Mouse (Mus musculus): ENCODE measurements around the gene 9830107B12Rik. TPM values are rescaled to one million over a fixed set of nuclear protein-coding genes. Genes with fewer than 3 reads are reported as not detected.
A peak's percentile ranks its signal among the peaks of the same experiment; 100 is the strongest.

9830107B12Rik gene
- polyA plus RNA-seq, 1 experiment from 2014 or later: not detected

DNA sequence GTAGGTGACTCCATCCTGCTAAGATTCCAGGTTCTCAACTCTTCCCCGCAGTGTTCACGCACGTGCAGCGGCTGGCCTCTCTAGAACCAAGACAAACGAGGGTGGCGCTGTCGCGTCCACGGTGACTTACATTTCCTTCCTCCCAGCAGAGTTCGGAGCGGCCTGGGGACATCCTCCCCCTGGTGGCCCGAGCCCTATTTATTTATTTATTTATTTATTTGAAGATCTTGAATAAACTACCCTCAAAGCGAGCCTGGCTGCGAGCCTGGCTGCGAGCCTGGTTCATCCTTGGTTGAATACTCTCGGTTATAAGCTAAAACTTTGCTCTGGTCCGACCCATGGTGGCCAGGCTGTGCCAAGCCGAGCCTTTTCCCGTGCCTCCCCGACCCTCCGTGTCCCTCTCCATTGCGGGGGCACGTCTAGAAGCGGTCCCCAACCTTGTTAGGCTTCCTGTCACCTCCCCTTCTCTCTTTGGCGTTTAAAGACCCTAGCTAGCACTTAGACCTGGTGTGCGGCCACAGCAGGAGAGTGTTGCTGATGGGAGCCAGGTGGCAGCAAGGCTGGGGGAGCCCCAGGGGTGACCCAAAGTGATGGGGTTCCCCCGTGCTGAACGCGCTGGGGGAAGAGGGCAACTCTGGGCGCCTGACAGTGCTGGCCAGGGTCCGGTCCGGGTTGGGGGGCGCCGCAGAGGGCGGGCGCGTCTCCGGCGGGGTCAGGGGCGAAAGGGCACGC is 48.9 kb downstream of the 9830107B12Rik start:
- peak overlapping the region; percentile 38 for H3K9ac ChIP-seq (ENCODE audit: low read length)
- peak; percentile 59; the same call in 1 of the 2 replicates for ATAC-seq (ENCODE audit: low FRiP score, low TSS enrichment)
- WGBS: 3% methylated on average over 39 of the region's 41 CpGs

DNA sequence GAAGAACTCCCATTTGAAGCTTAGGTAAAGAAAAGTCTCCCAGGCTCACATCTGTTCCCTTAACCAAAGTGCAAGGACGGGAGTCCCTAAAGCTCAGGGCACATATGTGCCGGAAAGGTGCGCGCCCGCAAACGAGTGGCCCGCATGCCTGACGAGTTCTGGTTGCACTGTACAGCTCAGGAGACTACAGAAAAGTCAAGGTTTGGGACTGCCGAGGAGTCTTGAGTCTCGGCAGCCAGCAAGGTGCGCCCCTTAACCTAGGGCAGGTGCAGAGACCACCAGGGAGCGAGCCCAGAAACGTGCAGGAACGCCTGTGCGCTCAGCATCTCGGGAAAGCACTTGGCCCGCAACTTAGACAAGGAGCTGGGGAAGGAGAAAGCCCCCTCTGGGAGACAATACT is 49.7 kb downstream of the 9830107B12Rik start:
- H3K4me1 ChIP-seq (replicated peaks; ENCODE audit: control insufficient read depth, insufficient read depth): peaks cover 6% of the 10 kb centered on the region
- H3K27ac ChIP-seq (replicated peaks): no peak overlapping the region
- DNase-seq (ENCODE audit: low spot score) (no peak), ATAC-seq (ENCODE audit: low FRiP score, low TSS enrichment) (no peak)
- 0 out of 2 replicates have a peak overlapping the region, but pooled peaks have one; percentile 30 for H3K4me3 ChIP-seq (ENCODE audit: low read depth, low read length)
- H3K27me3 ChIP-seq (ENCODE audit: control insufficient read depth, insufficient read depth, low read length): peaks cover 13% of the 10 kb centered on the region; the same call in 1 of the 2 replicates
- TF ChIP-seq EP300 (optimal IDR thresholded peaks at IDR 0.05) (no peak), CTCF (IDR thresholded peaks at IDR 0.05; ENCODE audit: low read depth) (no peak)
- no peak overlapping the region for H3K9ac ChIP-seq (ENCODE audit: low read length)
- H3K9me3 ChIP-seq (ENCODE audit: control insufficient read depth, low read length): 0 out of 2 replicates have a peak, but pooled peaks cover 4% of the 10 kb centered on the region
- WGBS: 22% methylated on average over 17 of the region's 17 CpGs
- H3K36me3 ChIP-seq (ENCODE audit: control insufficient read depth, insufficient read depth, low read length): no peaks in the 10 kb centered on the region
- H3K4me2 ChIP-seq (replicated peaks; ENCODE audit: low read depth): no peak overlapping the region

More for the DNA sequence above, 48.9 kb downstream of the 9830107B12Rik start:
- TF ChIP-seq CTCF (IDR thresholded peaks at IDR 0.05; ENCODE audit: low read depth) (peak; percentile 73), EP300 (optimal IDR thresholded peaks at IDR 0.05) (no peak)
- Histone ChIP-seq H3K4me1 (replicated peaks; ENCODE audit: control insufficient read depth, insufficient read depth) (peaks cover 6% of the 10 kb centered on the region), H3K9me3 (ENCODE audit: control insufficient read depth, low read length) (0 out of 2 replicates have a peak, but pooled peaks cover 4% of the 10 kb centered on the region), H3K27ac (replicated peaks) (no peak overlapping the region), H3K27me3 (ENCODE audit: control insufficient read depth, insufficient read depth, low read length) (peaks cover 13% of the 10 kb centered on the region; the same call in 1 of the 2 replicates), H3K36me3 (ENCODE audit: control insufficient read depth, insufficient read depth, low read length) (no peaks in the 10 kb centered on the region), H3K4me2 (replicated peaks; ENCODE audit: low read depth) (peak overlapping the region; percentile 60), H3K4me3 (ENCODE audit: low read depth, low read length) (peak overlapping the region; percentile 30)
- peak; percentile 79 for DNase-seq (ENCODE audit: low spot score)

DNA sequence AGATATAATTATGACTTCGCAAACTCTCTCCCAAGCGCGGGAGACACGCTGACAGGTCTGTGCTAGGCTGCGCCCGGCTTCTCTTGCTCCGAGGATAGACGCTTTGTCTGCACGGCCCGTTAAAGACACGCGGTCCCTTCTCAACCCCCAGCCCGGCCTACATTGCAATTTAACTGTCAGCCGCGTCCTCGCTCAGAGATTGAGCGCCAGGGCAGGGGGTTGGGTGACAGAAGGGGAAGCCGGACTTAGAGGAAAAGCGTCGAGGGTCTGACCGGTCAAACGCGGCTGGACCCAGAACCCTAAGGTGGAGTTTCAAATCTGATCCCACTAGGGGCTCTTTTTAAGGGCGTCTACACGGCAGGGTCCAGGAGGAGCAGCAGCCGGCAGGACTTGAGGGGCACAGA is 50.3 kb downstream of the 9830107B12Rik start:
- Histone ChIP-seq H3K4me2 (replicated peaks; ENCODE audit: low read depth) (0 out of 2 replicates have a peak overlapping the region, but pooled peaks have one; percentile 2), H3K27me3 (ENCODE audit: control insufficient read depth, insufficient read depth, low read length) (peaks cover 13% of the 10 kb centered on the region; the same call in 1 of the 2 replicates), H3K36me3 (ENCODE audit: control insufficient read depth, insufficient read depth, low read length) (no peaks in the 10 kb centered on the region), H3K9ac (ENCODE audit: low read length) (no peak overlapping the region), H3K4me1 (replicated peaks; ENCODE audit: control insufficient read depth, insufficient read depth) (peaks cover 6% of the 10 kb centered on the region), H3K27ac (replicated peaks) (no peak overlapping the region), H3K4me3 (ENCODE audit: low read depth, low read length) (peak overlapping the region; percentile 13; the same call in 1 of the 2 replicates), H3K9me3 (ENCODE audit: control insufficient read depth, low read length) (0 out of 2 replicates have a peak, but pooled peaks cover 4% of the 10 kb centered on the region)
- DNase-seq (ENCODE audit: low spot score): no peak
- TF ChIP-seq CTCF (IDR thresholded peaks at IDR 0.05; ENCODE audit: low read depth) (no peak), EP300 (optimal IDR thresholded peaks at IDR 0.05) (no peak)
- ATAC-seq (ENCODE audit: low FRiP score, low TSS enrichment): no peak
- WGBS: 14% methylated on average over 26 of the region's 26 CpGs

DNA sequence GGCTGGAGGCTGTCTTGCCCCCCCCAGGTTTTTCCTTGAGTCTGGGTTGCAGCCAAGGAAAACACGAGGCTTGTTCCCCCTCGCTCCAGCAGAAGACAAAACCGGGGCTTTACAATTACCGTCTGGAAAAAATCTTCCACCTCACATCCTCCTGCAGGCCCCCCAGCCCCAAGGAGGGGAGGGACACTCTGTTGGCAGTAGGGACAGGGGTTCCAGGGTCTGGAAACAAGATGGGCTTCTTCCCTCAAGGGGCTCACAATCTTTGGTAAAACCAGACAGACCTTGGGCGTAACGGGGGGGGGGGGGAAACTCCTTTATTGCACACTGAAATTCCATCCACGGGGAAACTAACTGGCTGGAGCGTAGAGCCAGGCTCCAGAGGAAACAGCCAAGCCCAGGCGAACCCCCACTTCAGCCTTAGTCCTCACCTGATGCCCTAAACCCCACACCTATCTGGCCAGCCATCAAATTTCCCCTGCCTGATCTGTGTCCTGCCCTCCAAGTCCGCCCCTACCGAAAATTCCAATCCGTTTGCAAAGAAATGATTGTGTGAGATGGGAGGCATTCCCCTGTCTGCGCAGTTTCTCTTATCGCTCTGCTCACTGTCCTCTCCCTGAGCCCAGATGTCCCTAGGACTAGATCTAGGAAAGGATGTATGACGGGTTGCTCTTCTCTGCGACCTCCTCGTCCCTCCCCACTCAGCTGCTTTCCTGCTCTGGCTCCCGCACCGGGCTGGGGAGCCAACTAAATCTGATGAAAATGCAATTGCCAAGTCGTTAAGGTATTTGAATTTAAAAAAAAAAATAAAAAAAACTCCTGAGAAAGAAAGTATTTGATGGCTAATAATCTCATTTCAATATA is 51.0 kb downstream of the 9830107B12Rik start:
- DNase-seq (ENCODE audit: low spot score): no peak
- no peak overlapping the region for H3K4me3 ChIP-seq (ENCODE audit: low read depth, low read length)
- H3K4me2 ChIP-seq (replicated peaks; ENCODE audit: low read depth): no peak overlapping the region
- no peak for ATAC-seq (ENCODE audit: low FRiP score, low TSS enrichment)
- 0 out of 2 replicates have a peak, but pooled peaks cover 4% of the 10 kb centered on the region for H3K9me3 ChIP-seq (ENCODE audit: control insufficient read depth, low read length)
- peaks cover 6% of the 10 kb centered on the region for H3K4me1 ChIP-seq (replicated peaks; ENCODE audit: control insufficient read depth, insufficient read depth)
- TF ChIP-seq CTCF (IDR thresholded peaks at IDR 0.05; ENCODE audit: low read depth) (no peak), EP300 (optimal IDR thresholded peaks at IDR 0.05) (no peak)
- H3K27me3 ChIP-seq (ENCODE audit: control insufficient read depth, insufficient read depth, low read length): peaks cover 13% of the 10 kb centered on the region; the same call in 1 of the 2 replicates
- WGBS: 27% methylated on average over 20 of the region's 20 CpGs
- H3K9ac ChIP-seq (ENCODE audit: low read length): no peak overlapping the region
- no peak overlapping the region for H3K27ac ChIP-seq (replicated peaks)
- no peaks in the 10 kb centered on the region for H3K36me3 ChIP-seq (ENCODE audit: control insufficient read depth, insufficient read depth, low read length)

DNA sequence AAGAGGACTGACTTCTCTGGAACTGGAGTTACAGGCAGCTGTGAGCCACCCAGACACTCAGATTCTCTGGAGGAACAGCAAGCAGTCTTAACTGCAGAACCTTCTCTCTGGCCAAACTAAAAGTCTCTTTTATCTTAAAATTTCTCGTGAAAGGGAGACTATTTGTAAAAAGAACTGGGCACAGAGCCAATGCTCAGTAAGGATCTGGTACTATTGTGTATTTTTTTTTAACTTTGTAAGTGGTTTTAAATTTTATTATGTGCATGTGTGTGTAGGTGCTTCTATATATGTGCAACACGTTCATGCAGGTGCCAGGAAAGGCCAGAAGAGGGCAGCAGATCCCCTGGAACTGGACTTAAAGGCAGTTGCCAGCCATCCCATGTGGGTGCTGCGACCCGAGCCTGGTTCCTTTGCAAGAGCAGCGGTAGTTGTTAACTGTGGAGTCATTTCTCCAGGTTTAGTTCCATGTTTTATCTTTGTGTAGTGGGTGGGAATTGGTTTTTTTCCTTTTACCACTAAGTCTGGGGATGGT is 52.7 kb downstream of the 9830107B12Rik start:
- H3K27ac ChIP-seq (replicated peaks): no peak overlapping the region
- TF ChIP-seq CTCF (IDR thresholded peaks at IDR 0.05; ENCODE audit: low read depth) (peak; percentile 36), EP300 (optimal IDR thresholded peaks at IDR 0.05) (no peak)
- ATAC-seq (ENCODE audit: low FRiP score, low TSS enrichment): no peak
- no peak overlapping the region for H3K4me2 ChIP-seq (replicated peaks; ENCODE audit: low read depth)
- H3K4me3 ChIP-seq (ENCODE audit: low read depth, low read length): no peak overlapping the region
- H3K36me3 ChIP-seq (ENCODE audit: control insufficient read depth, insufficient read depth, low read length): no peaks in the 10 kb centered on the region
- H3K4me1 ChIP-seq (replicated peaks; ENCODE audit: control insufficient read depth, insufficient read depth): peaks cover 6% of the 10 kb centered on the region
- H3K9ac ChIP-seq (ENCODE audit: low read length): no peak overlapping the region
- H3K9me3 ChIP-seq (ENCODE audit: control insufficient read depth, low read length): 0 out of 2 replicates have a peak, but pooled peaks cover 4% of the 10 kb centered on the region
- no peak for DNase-seq (ENCODE audit: low spot score)
- 74% methylated on average over 5 of the region's 5 CpGs for WGBS
- H3K27me3 ChIP-seq (ENCODE audit: control insufficient read depth, insufficient read depth, low read length): peaks cover 13% of the 10 kb centered on the region; the same call in 1 of the 2 replicates
